Mouse (Mus musculus) cerebellum, adult 9-11 months (tissue): Measurements from ENCODE around the gene Cmtr2.
A peak's percentile ranks its signal among the peaks of the same experiment; 100 is the strongest.

ENCODE experiments used
- DNase-seq: peaks from one replicate; pipeline ENCODE4 v3.0.0; 2022

Gene Cmtr2

DNA sequence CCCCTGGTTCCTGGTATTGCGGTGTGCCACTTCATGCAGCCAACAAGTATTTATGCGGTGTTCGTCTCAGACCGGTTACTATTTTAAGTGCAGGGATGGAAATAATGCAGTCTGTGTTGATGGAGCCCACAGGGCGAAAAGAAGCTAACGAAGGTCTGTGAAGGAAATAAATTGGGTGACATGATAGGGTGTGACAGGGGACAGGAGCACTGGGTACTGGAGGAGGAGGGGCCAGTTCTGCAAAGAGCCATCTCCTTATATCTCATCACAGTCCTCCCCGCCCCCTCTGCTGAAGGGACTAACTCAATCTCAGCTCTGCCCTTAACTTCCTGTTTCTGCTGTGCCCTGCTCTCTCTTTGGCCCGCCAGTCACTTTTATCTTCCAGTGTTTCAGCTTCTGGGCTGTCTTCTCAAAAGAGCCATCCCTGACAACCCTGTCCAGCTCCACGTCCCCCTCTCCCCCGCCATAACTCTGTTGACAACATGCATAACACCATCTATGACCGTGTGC is 50.4 kb downstream of the Cmtr2 start:
- no peak for DNase-seq

DNA sequence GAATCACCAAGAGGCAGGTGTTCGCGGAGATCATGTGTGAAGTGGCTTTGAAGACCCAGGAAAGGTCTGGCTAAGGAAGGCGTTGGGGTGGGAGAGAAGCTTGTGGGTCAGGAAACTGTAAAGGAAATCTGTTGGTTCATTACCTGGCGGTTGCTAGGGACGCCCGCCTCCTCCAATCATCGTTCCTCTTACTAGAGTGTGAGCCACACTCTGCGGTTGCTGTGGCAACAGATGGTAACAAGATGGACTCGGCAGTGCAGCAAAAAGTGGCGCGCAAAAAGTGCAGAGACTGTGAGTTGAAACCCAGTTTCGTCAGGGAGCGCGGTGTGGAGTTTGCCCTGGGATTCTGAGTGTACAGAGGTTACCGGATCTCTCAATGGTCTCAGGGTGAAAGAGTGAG is 51.3 kb downstream of the Cmtr2 start, which contains the start of gene Hydin:
Gene Hydin (plus strand): TSS at position 237 of the 400 bp plus-strand sequence.
- peak; percentile 55 for DNase-seq

DNA sequence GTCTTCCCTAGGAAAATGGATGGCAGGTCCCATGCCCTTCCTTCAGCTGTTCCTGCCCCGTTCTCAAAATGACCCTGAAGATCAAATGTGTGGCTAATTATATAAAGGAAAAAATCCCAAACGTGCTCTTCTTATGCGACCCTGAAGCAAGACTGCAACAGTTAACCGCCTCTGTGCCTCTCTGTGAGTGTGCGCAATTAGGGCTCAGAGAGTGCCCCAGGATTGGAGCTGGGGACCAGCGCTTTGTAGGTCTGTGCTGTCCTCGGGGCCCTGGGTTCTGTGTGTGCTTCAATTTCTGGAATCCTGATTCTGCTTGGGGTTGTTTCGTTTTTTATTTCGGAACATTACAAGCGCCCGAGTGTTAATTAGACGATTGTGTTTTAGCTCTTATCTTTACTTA is 51.8 kb downstream of the Cmtr2 start:
- no peak for DNase-seq

DNA sequence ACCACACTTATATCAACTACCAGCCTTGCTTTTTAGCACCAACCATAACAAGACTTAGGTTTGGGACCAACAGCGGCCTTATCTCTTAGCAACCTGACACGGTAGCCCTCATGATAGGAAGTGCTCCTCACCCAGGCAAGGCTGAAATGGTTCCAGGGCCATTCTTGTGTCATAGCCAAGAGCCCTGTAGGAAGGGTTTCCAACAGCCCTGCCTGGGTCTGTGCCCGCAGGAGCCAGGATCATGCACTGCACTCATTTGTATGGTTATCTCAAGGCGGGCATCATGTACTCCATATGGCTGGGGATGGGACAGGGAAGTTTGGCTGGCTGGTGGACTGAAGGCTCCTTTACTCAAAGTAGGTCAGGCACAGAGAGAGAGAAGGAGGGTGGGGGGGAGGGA is 55.2 kb downstream of the Cmtr2 start:
- DNase-seq, result peak; percentile 68

DNA sequence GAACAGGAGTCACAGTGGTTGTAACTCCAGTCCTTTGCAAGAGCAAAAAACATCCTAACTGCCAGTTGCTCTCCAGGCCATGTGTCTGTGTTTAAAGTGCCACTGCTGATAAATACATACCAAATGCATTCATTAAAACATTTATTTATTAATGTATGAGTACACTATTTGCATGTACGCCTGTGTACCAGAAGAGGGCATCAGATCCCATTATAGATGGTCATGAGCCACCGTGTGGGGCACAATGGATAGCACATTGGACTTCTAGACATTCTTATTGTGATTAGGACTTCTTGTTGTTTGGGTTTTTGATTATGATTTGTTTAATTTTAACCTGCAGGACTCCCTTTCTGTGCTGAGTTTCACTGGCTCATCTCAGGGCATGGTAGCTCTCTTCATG is 57.9 kb downstream of the Cmtr2 start:
- DNase-seq, result no peak
